In the genomic region with DNA sequence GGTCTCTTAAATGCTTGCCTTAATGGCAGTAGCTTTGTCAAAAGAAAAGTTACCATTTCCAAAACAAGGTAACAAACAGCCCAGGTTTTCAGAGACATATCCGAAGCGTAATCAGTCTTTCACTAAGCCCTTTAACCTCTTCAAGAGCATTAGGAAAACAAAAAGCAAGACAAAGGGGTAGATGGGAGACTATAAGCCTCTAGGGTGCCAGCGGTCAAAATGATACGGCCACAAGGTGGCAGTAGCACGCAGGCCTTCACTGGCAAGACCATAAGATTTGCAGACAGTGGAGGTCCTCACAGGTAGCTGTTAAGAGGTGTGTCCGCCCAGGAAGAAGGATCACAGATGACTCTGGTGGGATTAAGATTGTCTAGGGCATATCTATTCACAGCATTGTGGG, we compare ENCODE assay signal across 9 mouse cellular contexts.
DNase-seq lines count a peak whose midpoint lies in the region; ATAC-seq and TF ChIP-seq lines count a peak whose summit lies in the region.
"Had no signal": no experiment of that assay in that cellular context is flagged by ENCODE, and none has a peak within 500 bp of the region (broad histone marks: within the 10 kb centered on the region; RNA-seq: fewer than 3 reads in every experiment).

No protein-coding gene starts in this region.

- no peak overlapping the region for H3K4me3 ChIP-seq in forebrain, embryonic 11.5 days (ENCODE audit: low read depth, low read length)
- H3K4me3 ChIP-seq in forebrain, embryonic 16.5 days (replicated peaks; ENCODE audit: low read length), result no peak overlapping the region
- no peak overlapping the region for H3K4me3 ChIP-seq in embryonic fibroblast, embryonic 13.5 days (ENCODE audit: insufficient read depth, low read length)
- H3K4me3 ChIP-seq: megakaryocyte, embryonic 14.5 days had no signal

- no peak for ATAC-seq in forebrain, embryonic 11.5 days (replicated peaks; ENCODE audit: low FRiP score)
- no peak for ATAC-seq in forebrain, embryonic 16.5 days
- no peak for ATAC-seq in megakaryocyte progenitor cell, adult 5-6 weeks (replicated peaks; ENCODE audit: poor library complexity)

- TF ChIP-seq POLR2A in embryonic fibroblast, embryonic 13.5 days (IDR thresholded peaks at IDR 0.05; ENCODE audit: low read depth, low read length), result no peak

- no peak overlapping the region for H3K9ac ChIP-seq in forebrain, embryonic 11.5 days (ENCODE audit: low read length)
- H3K9ac ChIP-seq in forebrain, embryonic 16.5 days (replicated peaks; ENCODE audit: low read depth, low read length), result no peak overlapping the region

- H3K4me2 ChIP-seq in forebrain, embryonic 11.5 days (ENCODE audit: low read depth, low read length, severe bottlenecking), result no peak overlapping the region
- H3K4me2 ChIP-seq in forebrain, embryonic 16.5 days (ENCODE audit: low read length), result no peak overlapping the region

- H3K36me3 ChIP-seq in forebrain, embryonic 11.5 days (ENCODE audit: control insufficient read depth, insufficient read depth, low read length), result no peaks in the 10 kb centered on the region
- no peaks in the 10 kb centered on the region for H3K36me3 ChIP-seq in forebrain, embryonic 16.5 days (ENCODE audit: control insufficient read depth, insufficient read depth)

- 10% methylated on average over 6 of the region's 6 CpGs for WGBS in forebrain, embryonic 11.5 days
- WGBS in forebrain, embryonic 16.5 days, result 5% methylated on average over 6 of the region's 6 CpGs

- H3K9me3 ChIP-seq in forebrain, embryonic 11.5 days (ENCODE audit: control insufficient read depth, low read length), result no peaks in the 10 kb centered on the region
- H3K9me3 ChIP-seq in forebrain, embryonic 16.5 days (ENCODE audit: control insufficient read depth, low read length), result no peaks in the 10 kb centered on the region

- H3K4me1 ChIP-seq in forebrain, embryonic 11.5 days (replicated peaks; ENCODE audit: control insufficient read depth, insufficient read depth, low read length), result no peaks in the 10 kb centered on the region
- H3K4me1 ChIP-seq in forebrain, embryonic 16.5 days (replicated peaks; ENCODE audit: control insufficient read depth, insufficient read depth, low read length), result no peaks in the 10 kb centered on the region
- H3K4me1 ChIP-seq in embryonic fibroblast, embryonic 13.5 days (ENCODE audit: control insufficient read depth, insufficient read depth, low read length), result no peaks in the 10 kb centered on the region
- H3K4me1 ChIP-seq: megakaryocyte, embryonic 14.5 days had no signal

- peak; percentile 73 for DNase-seq in forebrain, embryonic 11.5 days (ENCODE audit: low spot score)
- peak; percentile 12 for DNase-seq in ovary, postnatal 10 days (ENCODE audit: low spot score)
- no peak for DNase-seq in ovary, adult 18-20 months (ENCODE audit: low spot score)
- DNase-seq in left cerebral cortex, adult 18-20 months (ENCODE audit: low spot score in 2 of 2), result peak; percentile 72 to 83
- DNase-seq in retina, postnatal 7 days (ENCODE audit: low read depth, low spot score), result peak; percentile 37

- TF ChIP-seq CTCF in embryonic fibroblast, embryonic 13.5 days (IDR thresholded peaks at IDR 0.05; ENCODE audit: borderline replicate concordance, insufficient read depth, low read length), result peak; percentile 37; the same call in 1 of the 2 replicates

- no peak overlapping the region for H3K27ac ChIP-seq in forebrain, embryonic 11.5 days (ENCODE audit: low read depth, low read length)
- H3K27ac ChIP-seq in forebrain, embryonic 16.5 days (ENCODE audit: low read length), result no peak overlapping the region
- H3K27ac ChIP-seq in embryonic fibroblast, embryonic 13.5 days (ENCODE audit: insufficient read depth, low read length), result no peak overlapping the region

- H3K27me3 ChIP-seq in forebrain, embryonic 11.5 days (ENCODE audit: control insufficient read depth, insufficient read depth, low read length), result no peaks in the 10 kb centered on the region
- no peaks in the 10 kb centered on the region for H3K27me3 ChIP-seq in forebrain, embryonic 16.5 days (replicated peaks; ENCODE audit: control insufficient read depth, insufficient read depth, low read length)
- H3K27me3 ChIP-seq: megakaryocyte, embryonic 14.5 days had no signal
